Mouse (Mus musculus) embryonic fibroblast, embryonic 13.5 days (primary cell): ENCODE data around the gene Cd3eap.

Experiments
- CTCF ChIP-seq: IDR thresholded peaks from 2 replicates; pipeline ENCODE4 v1.5.1; 2011; ENCODE audit warnings: mild to moderate bottlenecking, control low read depth, low read length, moderate library complexity, borderline replicate concordance; ENCODE audit not compliant: insufficient read depth
- POLR2A ChIP-seq: IDR thresholded peaks from 2 replicates; pipeline ENCODE4 v1.6.1; 2011; ENCODE audit warnings: low read depth, mild to moderate bottlenecking, control low read depth, low read length, moderate library complexity

DNA sequence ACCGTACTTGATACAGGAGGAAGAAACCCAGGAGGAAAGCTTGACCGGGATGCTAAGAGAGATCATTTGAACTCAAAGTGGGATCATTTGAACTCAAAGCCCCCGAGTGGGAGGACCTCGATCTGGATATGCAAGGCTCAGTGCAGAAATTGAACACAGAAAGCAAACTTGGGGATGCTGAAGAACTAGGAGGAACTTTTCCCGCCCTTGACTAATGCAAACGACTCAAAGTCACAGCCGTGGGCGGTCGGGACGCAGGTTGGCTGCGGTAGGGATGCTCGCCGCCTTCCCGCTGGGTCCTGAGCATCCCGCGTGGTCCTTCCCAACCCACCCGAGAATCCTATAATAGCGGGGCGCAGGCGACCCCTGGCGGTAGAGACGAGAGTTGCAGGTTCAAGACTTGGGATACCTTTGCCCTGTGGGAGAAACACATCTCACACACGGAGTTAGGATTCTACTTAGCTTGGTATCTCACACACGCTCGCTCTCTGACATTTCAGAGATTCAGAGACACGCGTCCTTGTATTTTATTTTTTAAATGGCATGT is 16.7 kb downstream of the Cd3eap start:
- TF ChIP-seq CTCF = peak; percentile 74; the same call in 1 of the 2 replicates
- no peak for TF ChIP-seq POLR2A
